Mouse (Mus musculus): ENCODE results near the gene Rpl21. TPM values are rescaled to one million over a fixed set of nuclear protein-coding genes. Genes with fewer than 3 reads are reported as not detected.

Rpl21 gene
- polyA plus RNA-seq, 1 experiment from 2014 or later, result 337 TPM

GRCm38 (mm10) chr5:146856106-146856505 lies 23.4 kb downstream of the Rpl21 start:
- Histone ChIP-seq H3K4me1 (no peaks in the 10 kb centered on the region), H3K36me3 (no peaks in the 10 kb centered on the region), H3K27me3 (replicated peaks) (no peaks in the 10 kb centered on the region), H3K4me3 (replicated peaks) (no peak overlapping the region), H3K9ac (replicated peaks) (no peak overlapping the region), H3K4me2 (no peak overlapping the region), H3K9me3 (replicated peaks) (no peaks in the 10 kb centered on the region), H3K27ac (replicated peaks) (no peak overlapping the region)
- ATAC-seq (ENCODE audit: low FRiP score), result no peak
- WGBS, result 96% methylated on average over 3 of the region's 3 CpGs

GRCm38 (mm10) chr5:146857620-146858019 lies 24.9 kb downstream of the Rpl21 start:
- 85% methylated on average over 8 of the region's 8 CpGs for WGBS
- Histone ChIP-seq H3K27me3 (replicated peaks) (no peaks in the 10 kb centered on the region), H3K9me3 (replicated peaks) (no peaks in the 10 kb centered on the region), H3K9ac (replicated peaks) (no peak overlapping the region), H3K4me2 (no peak overlapping the region), H3K4me3 (replicated peaks) (no peak overlapping the region), H3K36me3 (no peaks in the 10 kb centered on the region), H3K4me1 (no peaks in the 10 kb centered on the region), H3K27ac (replicated peaks) (no peak overlapping the region)
- ATAC-seq (ENCODE audit: low FRiP score), result no peak

- no peaks in the 10 kb centered on the region for H3K4me1 ChIP-seq
- H3K4me2 ChIP-seq, result no peak overlapping the region
- ATAC-seq (ENCODE audit: low FRiP score), result peak; percentile 35; the same call in 1 of the 2 replicates
- 73% methylated on average over 9 of the region's 9 CpGs for WGBS
- H3K9ac ChIP-seq (replicated peaks), result no peak overlapping the region
- no peaks in the 10 kb centered on the region for H3K9me3 ChIP-seq (replicated peaks)
- no peaks in the 10 kb centered on the region for H3K27me3 ChIP-seq (replicated peaks)
- H3K27ac ChIP-seq (replicated peaks), result no peak overlapping the region
- no peaks in the 10 kb centered on the region for H3K36me3 ChIP-seq
- no peak overlapping the region for H3K4me3 ChIP-seq (replicated peaks)
Observed at GRCm38 (mm10) chr5:146858772-146859171, 26.1 kb downstream of the Rpl21 start.

DNA sequence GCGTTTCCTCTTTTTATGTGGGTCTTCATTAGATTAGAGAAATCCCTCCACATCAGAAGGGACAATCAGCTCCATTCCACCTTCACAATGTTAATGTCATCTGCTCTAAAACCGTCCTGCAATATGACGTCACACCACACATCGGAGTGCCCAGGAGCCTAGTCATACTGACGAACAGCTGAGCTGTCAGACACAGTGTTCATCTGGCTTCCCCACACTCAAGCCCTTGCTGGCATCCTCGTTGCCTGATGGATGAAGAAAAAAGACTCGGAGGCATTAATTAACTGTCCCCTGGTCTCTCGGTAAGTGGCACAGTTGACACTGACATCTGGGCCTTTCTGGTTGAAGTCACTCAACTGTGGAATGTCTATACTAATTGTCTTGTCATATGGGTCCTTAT lies 26.6 kb downstream of the Rpl21 start:
- Histone ChIP-seq H3K4me2 (no peak overlapping the region), H3K4me1 (no peaks in the 10 kb centered on the region), H3K27ac (replicated peaks) (no peak overlapping the region), H3K9ac (replicated peaks) (no peak overlapping the region), H3K27me3 (replicated peaks) (no peaks in the 10 kb centered on the region), H3K36me3 (no peaks in the 10 kb centered on the region), H3K4me3 (replicated peaks) (no peak overlapping the region), H3K9me3 (replicated peaks) (no peaks in the 10 kb centered on the region)
- WGBS, result 66% methylated on average over 8 of the region's 8 CpGs
- no peak for ATAC-seq (ENCODE audit: low FRiP score)

DNA sequence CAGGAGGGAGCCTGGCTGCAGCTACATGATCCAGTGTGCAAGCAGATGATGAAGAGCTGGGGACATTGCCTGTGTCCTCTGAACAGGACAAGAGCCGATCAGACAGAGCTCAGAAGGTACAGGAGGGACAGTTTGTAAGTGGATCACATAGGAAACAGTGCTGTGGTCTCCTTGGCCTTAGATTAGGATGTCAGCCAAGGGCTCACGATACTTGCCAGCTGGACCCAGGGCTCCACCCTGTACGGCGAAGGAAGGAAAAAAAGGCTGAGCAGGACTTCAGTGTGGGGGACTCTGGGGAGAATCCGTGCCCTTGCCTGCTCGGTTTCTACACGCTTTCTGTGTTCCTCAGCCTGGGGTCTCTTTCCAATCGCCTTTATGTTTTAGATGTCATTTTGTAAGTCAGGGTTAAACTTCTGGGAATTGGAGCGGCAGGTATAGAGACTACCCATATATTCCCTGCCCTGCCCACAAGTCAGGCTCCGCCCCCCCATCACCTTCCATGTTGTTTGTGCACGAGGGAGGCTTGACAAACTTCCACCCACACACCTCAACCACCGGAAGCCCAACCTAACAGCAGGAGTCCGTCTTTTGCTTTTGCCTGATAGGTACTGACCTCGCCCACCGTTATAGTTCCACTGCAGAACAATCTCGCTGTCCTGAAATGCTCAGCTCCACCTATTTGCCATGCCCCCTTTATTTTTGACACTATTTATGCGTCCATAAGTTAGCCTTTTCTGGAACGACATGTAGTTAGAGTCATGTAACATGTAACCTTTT lies 27.7 kb downstream of the Rpl21 start:
- no peak overlapping the region for H3K4me3 ChIP-seq (replicated peaks)
- H3K9ac ChIP-seq (replicated peaks), result no peak overlapping the region
- H3K36me3 ChIP-seq, result no peaks in the 10 kb centered on the region
- H3K4me1 ChIP-seq, result no peaks in the 10 kb centered on the region
- H3K27ac ChIP-seq (replicated peaks), result no peak overlapping the region
- H3K9me3 ChIP-seq (replicated peaks), result no peaks in the 10 kb centered on the region
- H3K27me3 ChIP-seq (replicated peaks), result no peaks in the 10 kb centered on the region
- no peak overlapping the region for H3K4me2 ChIP-seq
- WGBS, result 78% methylated on average over 18 of the region's 18 CpGs
- ATAC-seq (ENCODE audit: low FRiP score), result no peak

- Histone ChIP-seq H3K27me3 (replicated peaks) (no peaks in the 10 kb centered on the region), H3K36me3 (no peaks in the 10 kb centered on the region), H3K4me1 (no peaks in the 10 kb centered on the region), H3K9ac (replicated peaks) (no peak overlapping the region), H3K4me3 (replicated peaks) (no peak overlapping the region), H3K9me3 (replicated peaks) (no peaks in the 10 kb centered on the region), H3K27ac (replicated peaks) (no peak overlapping the region), H3K4me2 (no peak overlapping the region)
- WGBS, result 41% methylated on average over 7 of the region's 7 CpGs
- ATAC-seq (ENCODE audit: low FRiP score), result peak; percentile 20; the same call in 1 of the 2 replicates
Observed at GRCm38 (mm10) chr5:146861588-146861987, 28.9 kb downstream of the Rpl21 start.

DNA sequence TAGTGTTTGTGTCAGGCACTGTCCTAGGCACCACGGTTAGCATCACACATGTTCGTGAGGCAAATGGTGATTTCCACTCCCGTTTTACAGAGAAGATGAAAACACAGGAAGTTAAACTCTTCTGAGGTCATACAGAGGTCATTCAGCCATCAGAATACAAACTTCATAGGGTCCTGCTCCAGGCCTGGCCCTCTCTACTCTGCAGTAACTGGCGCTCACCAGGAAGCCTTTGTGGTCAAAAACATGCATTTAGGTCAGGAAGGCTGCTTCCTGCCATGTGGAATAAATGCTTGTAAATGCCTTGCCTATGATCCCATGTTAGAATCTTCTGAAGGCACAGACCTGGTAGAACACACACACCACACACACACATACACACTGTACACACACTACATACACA lies 32.8 kb downstream of the Rpl21 start:
- no peak overlapping the region for H3K27ac ChIP-seq (replicated peaks)
- H3K9ac ChIP-seq (replicated peaks), result no peak overlapping the region
- no peak for ATAC-seq (ENCODE audit: low FRiP score)
- H3K36me3 ChIP-seq, result no peaks in the 10 kb centered on the region
- no peak overlapping the region for H3K4me2 ChIP-seq
- no peaks in the 10 kb centered on the region for H3K27me3 ChIP-seq (replicated peaks)
- H3K4me3 ChIP-seq (replicated peaks), result no peak overlapping the region
- WGBS, result 75% methylated on average over 4 of the region's 4 CpGs
- H3K4me1 ChIP-seq, result peaks cover 10% of the 10 kb centered on the region
- H3K9me3 ChIP-seq (replicated peaks), result no peaks in the 10 kb centered on the region

GRCm38 (mm10) chr5:146866277-146866676 lies 33.6 kb downstream of the Rpl21 start:
- H3K27ac ChIP-seq (replicated peaks), result no peak overlapping the region
- ATAC-seq (ENCODE audit: low FRiP score), result no peak
- H3K9me3 ChIP-seq (replicated peaks), result no peaks in the 10 kb centered on the region
- peaks cover 10% of the 10 kb centered on the region for H3K4me1 ChIP-seq
- no peak overlapping the region for H3K9ac ChIP-seq (replicated peaks)
- no peaks in the 10 kb centered on the region for H3K36me3 ChIP-seq
- H3K4me3 ChIP-seq (replicated peaks), result no peak overlapping the region
- 96% methylated on average over 2 of the region's 2 CpGs for WGBS
- H3K4me2 ChIP-seq, result no peak overlapping the region
- H3K27me3 ChIP-seq (replicated peaks), result no peaks in the 10 kb centered on the region

GRCm38 (mm10) chr5:146867246-146867945 lies 34.7 kb downstream of the Rpl21 start:
- WGBS, result 8% methylated on average over 19 of the region's 19 CpGs
- peak; percentile 78 for ATAC-seq (ENCODE audit: low FRiP score)
- H3K9ac ChIP-seq (replicated peaks), result 0 out of 2 replicates have a peak overlapping the region, but pooled peaks have one; percentile 17

GRCm38 (mm10) chr5:146867946-146868314 lies 35.2 kb downstream of the Rpl21 start:
- Histone ChIP-seq H3K36me3 (no peaks in the 10 kb centered on the region), H3K4me3 (replicated peaks) (no peak overlapping the region), H3K4me1 (peaks cover 10% of the 10 kb centered on the region), H3K4me2 (peak overlapping the region; percentile 47), H3K27ac (replicated peaks) (peak overlapping the region; percentile 72), H3K27me3 (replicated peaks) (no peaks in the 10 kb centered on the region), H3K9ac (replicated peaks) (no peak overlapping the region), H3K9me3 (replicated peaks) (no peaks in the 10 kb centered on the region)
- ATAC-seq (ENCODE audit: low FRiP score), result 0 out of 2 replicates have a peak, but pooled peaks have one; percentile 9
- 16% methylated on average over 4 of the region's 4 CpGs for WGBS

More at GRCm38 (mm10) chr5:146867246-146867945, 34.7 kb downstream of the Rpl21 start:
- Histone ChIP-seq H3K4me2 (peak overlapping the region; percentile 47), H3K9me3 (replicated peaks) (no peaks in the 10 kb centered on the region), H3K4me3 (replicated peaks) (peak overlapping the region; percentile 13; the same call in 1 of the 2 replicates), H3K36me3 (no peaks in the 10 kb centered on the region), H3K27ac (replicated peaks) (peak overlapping the region; percentile 72), H3K27me3 (replicated peaks) (no peaks in the 10 kb centered on the region), H3K4me1 (peaks cover 10% of the 10 kb centered on the region)

DNA sequence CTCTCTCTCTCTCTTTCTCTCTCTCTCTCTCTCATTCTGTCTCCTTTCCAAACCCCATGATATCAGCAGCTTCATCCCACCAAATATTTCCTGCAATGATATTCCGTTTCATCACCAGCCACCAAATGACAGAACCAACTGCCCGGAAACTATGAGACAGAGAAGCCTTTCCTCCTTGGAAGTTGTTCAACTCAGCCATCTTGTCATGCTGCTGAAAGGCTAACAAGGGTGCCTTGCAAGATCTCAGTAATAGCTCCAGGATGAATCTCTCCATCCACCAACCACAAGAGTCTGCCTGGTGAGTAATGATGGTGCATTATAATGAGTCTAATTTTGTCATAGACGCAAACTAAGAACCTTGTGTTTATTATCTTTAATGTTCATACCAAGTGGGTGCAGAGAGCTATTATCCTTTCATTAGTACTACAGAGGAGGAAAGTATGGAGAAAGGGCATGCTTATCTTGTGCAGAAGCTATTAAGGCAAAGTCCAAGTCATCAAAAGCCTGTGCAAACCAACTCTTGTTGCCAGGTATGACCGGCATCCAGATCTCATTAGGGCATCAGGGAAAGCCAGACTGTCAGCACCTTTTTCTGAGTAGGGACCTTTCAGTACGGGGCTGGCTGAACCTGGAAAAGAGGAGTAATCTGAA lies 40.4 kb downstream of the Rpl21 start:
- Histone ChIP-seq H3K4me2 (no peak overlapping the region), H3K27me3 (replicated peaks) (no peaks in the 10 kb centered on the region), H3K9me3 (replicated peaks) (no peaks in the 10 kb centered on the region), H3K9ac (replicated peaks) (no peak overlapping the region), H3K27ac (replicated peaks) (no peak overlapping the region), H3K36me3 (no peaks in the 10 kb centered on the region), H3K4me1 (no peaks in the 10 kb centered on the region), H3K4me3 (replicated peaks) (no peak overlapping the region)
- WGBS, result 92% methylated on average over 5 of the region's 5 CpGs
- ATAC-seq (ENCODE audit: low FRiP score), result no peak

Measured in neural tube, embryonic 15.5 days (tissue).